Mouse (Mus musculus): ENCODE measurements around the gene C730034F03Rik. TPM values are rescaled to one million over a fixed set of nuclear protein-coding genes. Genes with fewer than 3 reads are reported as not detected.

C730034F03Rik gene
- polyA plus RNA-seq, 1 experiment, result 2.2 TPM

DNA sequence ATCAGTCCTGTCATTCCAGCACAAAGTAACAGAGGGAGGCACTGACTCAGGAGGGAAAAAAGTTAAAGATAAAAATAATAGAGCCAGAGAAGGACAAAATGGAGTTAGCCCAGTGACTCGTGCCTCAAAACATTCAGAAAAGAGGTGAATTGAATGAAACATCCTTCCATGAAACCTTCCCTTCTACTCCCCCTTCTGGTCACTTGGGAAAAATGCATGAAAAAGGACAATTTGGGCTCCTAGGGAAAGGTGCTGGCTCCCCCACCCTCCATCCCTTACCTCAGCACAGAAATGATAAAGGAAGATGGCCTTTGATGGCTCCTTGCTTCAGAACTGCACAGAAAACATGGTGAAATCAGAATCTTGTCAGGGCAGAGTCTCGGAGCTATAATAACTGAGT, 39.2 kb downstream of the C730034F03Rik start:
- no peak overlapping the region for H3K27ac ChIP-seq (ENCODE audit: control insufficient read depth, insufficient read depth, low read length)
- H3K4me3 ChIP-seq (ENCODE audit: control insufficient read depth, insufficient read depth, low read length), result no peak overlapping the region
- WGBS, result 33% methylated on average over 2 of the region's 2 CpGs
- no peak for TF ChIP-seq POLR2A (IDR thresholded peaks at IDR 0.05; ENCODE audit: control insufficient read depth, extremely low read depth, insufficient read depth, low read length, poor library complexity)
- TF ChIP-seq CTCF (IDR thresholded peaks at IDR 0.05; ENCODE audit: borderline replicate concordance, control insufficient read depth, extremely low read depth, insufficient read depth, low read length, poor library complexity), result no peak
- no peaks in the 10 kb centered on the region for H3K27me3 ChIP-seq (ENCODE audit: control insufficient read depth, insufficient read depth, low read length)
- H3K4me1 ChIP-seq (replicated peaks; ENCODE audit: control insufficient read depth, insufficient read depth, low read length), result no peaks in the 10 kb centered on the region
- H3K36me3 ChIP-seq (ENCODE audit: control insufficient read depth, insufficient read depth, low read length), result no peaks in the 10 kb centered on the region
- DNase-seq, result no peak

DNA sequence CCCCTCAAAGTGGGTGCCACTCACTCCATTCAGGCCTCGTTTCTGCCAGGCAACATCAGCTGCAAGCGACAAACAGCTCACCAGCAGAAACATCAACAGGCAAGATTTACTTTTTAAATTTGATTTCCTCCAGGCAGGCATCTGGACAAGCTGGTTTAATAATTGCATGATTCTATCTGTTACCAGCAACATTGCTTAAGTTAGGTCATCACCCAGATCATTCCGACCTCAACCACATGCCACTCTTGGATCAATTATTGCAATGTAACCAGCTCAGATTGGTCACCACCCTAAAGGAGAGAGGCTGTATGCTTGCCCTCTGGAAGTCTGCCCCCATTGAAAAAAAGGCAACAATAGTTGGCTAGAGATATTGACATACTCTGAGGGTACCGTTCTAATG, 42.1 kb downstream of the C730034F03Rik start:
- DNase-seq, result no peak
- no peaks in the 10 kb centered on the region for H3K27me3 ChIP-seq (ENCODE audit: control insufficient read depth, insufficient read depth, low read length)
- WGBS, result 93% methylated on average over 4 of the region's 4 CpGs
- H3K36me3 ChIP-seq (ENCODE audit: control insufficient read depth, insufficient read depth, low read length), result no peaks in the 10 kb centered on the region
- no peak for TF ChIP-seq POLR2A (IDR thresholded peaks at IDR 0.05; ENCODE audit: control insufficient read depth, extremely low read depth, insufficient read depth, low read length, poor library complexity)
- no peak for TF ChIP-seq CTCF (IDR thresholded peaks at IDR 0.05; ENCODE audit: borderline replicate concordance, control insufficient read depth, extremely low read depth, insufficient read depth, low read length, poor library complexity)
- H3K4me3 ChIP-seq (ENCODE audit: control insufficient read depth, insufficient read depth, low read length), result no peak overlapping the region
- no peak overlapping the region for H3K27ac ChIP-seq (ENCODE audit: control insufficient read depth, insufficient read depth, low read length)
- peaks cover 13% of the 10 kb centered on the region for H3K4me1 ChIP-seq (replicated peaks; ENCODE audit: control insufficient read depth, insufficient read depth, low read length)

DNA sequence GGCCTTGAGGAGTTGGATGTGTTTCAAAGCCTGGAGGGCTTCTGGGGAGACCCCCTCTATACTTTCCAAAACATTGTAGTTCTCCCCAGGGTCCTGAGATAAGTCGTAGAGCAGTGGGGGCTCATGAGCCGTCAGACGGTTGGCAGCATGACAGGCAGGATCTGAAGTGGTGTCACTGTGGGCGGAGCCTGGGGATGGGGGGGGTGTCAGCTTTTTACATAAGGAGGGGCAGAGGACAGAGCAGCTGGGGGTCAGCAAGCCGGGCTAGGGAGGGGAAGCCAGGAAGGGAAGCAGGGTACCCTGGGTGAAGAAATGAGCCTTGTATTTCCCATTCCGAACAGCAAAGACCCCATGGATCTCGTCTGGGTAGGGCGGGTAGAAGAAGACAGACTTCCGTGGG, 44.0 kb downstream of the C730034F03Rik start:
- H3K4me1 ChIP-seq (replicated peaks; ENCODE audit: control insufficient read depth, insufficient read depth, low read length), result peaks cover 16% of the 10 kb centered on the region
- WGBS, result 95% methylated on average over 9 of the region's 9 CpGs
- no peak for DNase-seq

DNA sequence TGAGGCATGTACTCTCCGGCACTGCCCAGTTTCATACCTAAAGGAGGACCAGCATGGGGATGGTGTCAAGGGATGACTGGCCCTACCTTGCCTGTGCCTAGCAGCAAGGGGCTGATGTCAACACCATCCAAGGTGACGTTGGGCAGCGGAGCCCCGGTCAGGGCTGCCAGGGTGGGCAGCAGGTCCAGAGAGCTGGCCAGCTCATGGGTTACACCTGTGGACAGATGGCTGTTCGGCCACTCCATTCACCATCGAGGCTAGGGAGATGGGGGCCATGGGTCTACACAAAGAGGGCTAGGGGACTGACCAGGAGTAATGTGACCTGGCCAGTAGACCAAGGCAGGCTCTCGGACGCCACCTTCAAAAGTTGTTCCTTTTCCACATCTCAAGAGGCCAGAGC, 44.5 kb downstream of the C730034F03Rik start:
- 98% methylated on average over 8 of the region's 8 CpGs for WGBS
- DNase-seq, result no peak
- no peak overlapping the region for H3K4me3 ChIP-seq (ENCODE audit: control insufficient read depth, insufficient read depth, low read length)
- peaks cover 16% of the 10 kb centered on the region for H3K4me1 ChIP-seq (replicated peaks; ENCODE audit: control insufficient read depth, insufficient read depth, low read length)
- TF ChIP-seq CTCF (IDR thresholded peaks at IDR 0.05; ENCODE audit: borderline replicate concordance, control insufficient read depth, extremely low read depth, insufficient read depth, low read length, poor library complexity) (no peak), POLR2A (IDR thresholded peaks at IDR 0.05; ENCODE audit: control insufficient read depth, extremely low read depth, insufficient read depth, low read length, poor library complexity) (no peak)
- no peaks in the 10 kb centered on the region for H3K36me3 ChIP-seq (ENCODE audit: control insufficient read depth, insufficient read depth, low read length)
- no peak overlapping the region for H3K27ac ChIP-seq (ENCODE audit: control insufficient read depth, insufficient read depth, low read length)
- no peaks in the 10 kb centered on the region for H3K27me3 ChIP-seq (ENCODE audit: control insufficient read depth, insufficient read depth, low read length)

More for the DNA sequence above, 44.0 kb downstream of the C730034F03Rik start:
- H3K4me3 ChIP-seq (ENCODE audit: control insufficient read depth, insufficient read depth, low read length), result no peak overlapping the region
- no peaks in the 10 kb centered on the region for H3K27me3 ChIP-seq (ENCODE audit: control insufficient read depth, insufficient read depth, low read length)
- no peak overlapping the region for H3K27ac ChIP-seq (ENCODE audit: control insufficient read depth, insufficient read depth, low read length)
- no peaks in the 10 kb centered on the region for H3K36me3 ChIP-seq (ENCODE audit: control insufficient read depth, insufficient read depth, low read length)
- TF ChIP-seq CTCF (IDR thresholded peaks at IDR 0.05; ENCODE audit: borderline replicate concordance, control insufficient read depth, extremely low read depth, insufficient read depth, low read length, poor library complexity) (no peak), POLR2A (IDR thresholded peaks at IDR 0.05; ENCODE audit: control insufficient read depth, extremely low read depth, insufficient read depth, low read length, poor library complexity) (no peak)

DNA sequence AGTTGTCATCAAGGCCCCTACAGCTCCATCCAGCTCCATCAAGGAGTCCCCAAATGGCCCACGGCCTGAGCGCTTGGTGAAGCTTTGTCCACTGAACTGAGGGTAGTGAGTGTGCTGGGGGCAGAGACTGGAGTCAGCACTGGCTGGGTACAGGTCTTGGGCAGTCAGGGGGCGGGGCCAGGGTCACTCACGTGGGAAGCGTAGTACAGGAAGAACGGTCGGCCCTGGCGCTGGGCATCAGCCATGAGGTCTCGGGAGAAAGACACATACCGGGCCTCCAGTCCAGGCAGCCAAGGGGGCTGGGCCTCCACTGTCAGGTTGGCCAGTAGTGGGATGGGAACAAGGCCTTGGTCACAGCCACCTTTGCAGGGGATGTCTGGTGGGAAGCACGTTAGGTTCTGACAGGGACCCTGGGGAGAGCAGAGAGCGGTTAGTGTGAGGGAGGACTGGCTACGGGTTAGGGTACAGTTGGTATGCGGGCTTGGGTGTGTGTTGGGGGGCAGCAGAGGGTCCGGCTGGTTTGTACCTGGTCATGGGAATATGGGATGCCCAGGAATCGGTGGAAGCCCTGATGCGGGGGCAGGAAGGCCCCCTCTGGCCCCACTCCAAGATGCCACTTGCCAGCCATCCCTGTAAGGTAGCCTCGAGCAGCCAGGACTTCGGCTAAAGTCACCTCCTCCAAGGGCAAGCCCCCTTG, 45.4 kb downstream of the C730034F03Rik start:
- WGBS, result 98% methylated on average over 19 of the region's 19 CpGs
- Histone ChIP-seq H3K36me3 (ENCODE audit: control insufficient read depth, insufficient read depth, low read length) (no peaks in the 10 kb centered on the region), H3K27ac (ENCODE audit: control insufficient read depth, insufficient read depth, low read length) (no peak overlapping the region), H3K4me1 (replicated peaks; ENCODE audit: control insufficient read depth, insufficient read depth, low read length) (peaks cover 16% of the 10 kb centered on the region), H3K27me3 (ENCODE audit: control insufficient read depth, insufficient read depth, low read length) (no peaks in the 10 kb centered on the region), H3K4me3 (ENCODE audit: control insufficient read depth, insufficient read depth, low read length) (no peak overlapping the region)
- TF ChIP-seq POLR2A (IDR thresholded peaks at IDR 0.05; ENCODE audit: control insufficient read depth, extremely low read depth, insufficient read depth, low read length, poor library complexity), result no peak
- TF ChIP-seq CTCF (IDR thresholded peaks at IDR 0.05; ENCODE audit: borderline replicate concordance, control insufficient read depth, extremely low read depth, insufficient read depth, low read length, poor library complexity), result no peak
- DNase-seq, result no peak

DNA sequence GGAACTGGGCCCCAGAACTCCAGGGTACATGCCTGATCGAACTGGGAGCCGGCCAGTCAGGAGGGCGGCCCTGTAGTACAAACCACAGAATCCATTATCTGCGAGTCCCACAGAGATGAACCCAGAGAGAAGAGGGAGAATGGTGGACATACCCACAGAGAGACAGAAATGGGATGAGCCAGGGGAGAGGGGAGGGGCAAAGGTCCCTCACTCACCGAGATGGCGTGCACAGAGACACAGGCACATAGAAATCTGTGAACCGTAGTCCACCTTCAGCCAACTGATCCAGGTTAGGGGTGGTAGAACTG, 45.9 kb downstream of the C730034F03Rik start:
- 93% methylated on average over 7 of the region's 7 CpGs for WGBS
- Histone ChIP-seq H3K4me3 (ENCODE audit: control insufficient read depth, insufficient read depth, low read length) (no peak overlapping the region; the same call in 1 of the 2 replicates), H3K27ac (ENCODE audit: control insufficient read depth, insufficient read depth, low read length) (no peak overlapping the region), H3K27me3 (ENCODE audit: control insufficient read depth, insufficient read depth, low read length) (no peaks in the 10 kb centered on the region), H3K4me1 (replicated peaks; ENCODE audit: control insufficient read depth, insufficient read depth, low read length) (peaks cover 16% of the 10 kb centered on the region), H3K36me3 (ENCODE audit: control insufficient read depth, insufficient read depth, low read length) (no peaks in the 10 kb centered on the region)
- no peak for TF ChIP-seq CTCF (IDR thresholded peaks at IDR 0.05; ENCODE audit: borderline replicate concordance, control insufficient read depth, extremely low read depth, insufficient read depth, low read length, poor library complexity)
- no peak for DNase-seq
